Mouse (Mus musculus) gastrocnemius, postnatal 10 days (tissue): ENCODE measurements around the gene Fbxw2. TPM values are rescaled to one million over a fixed set of nuclear protein-coding genes. Genes with fewer than 3 reads are reported as not detected.
A peak's percentile ranks its signal among the peaks of the same experiment; 100 is the strongest.
"Not testable (repeated sequence)": the region's sequence is repeated elsewhere in the genome, so short reads cannot be mapped to it uniquely, and the experiment has no call there.

Experiments
- DNase-seq: peaks from one replicate; pipeline ENCODE4 v3.0.0; 2021; ENCODE audit warnings: mixed read lengths
- total RNA-seq, 2 experiments: library from RNA; stranded (reverse); gene quantifications; 2 replicates each; pipeline ENCODE4 v1.2.3; 2021

Fbxw2 gene
- total RNA-seq, 2 experiments from 2014 or later, result 46.6 to 48.1 TPM

GRCm38 (mm10) chr2:34812706-34813105, 13.4 kb downstream of the Fbxw2 start:
- DNase-seq, result no peak

GRCm38 (mm10) chr2:34810775-34811174, 15.3 kb downstream of the Fbxw2 start:
- DNase-seq, result no peak

- no peak for DNase-seq
Measured at GRCm38 (mm10) chr2:34809568-34809967, 16.5 kb downstream of the Fbxw2 start.

GRCm38 (mm10) chr2:34808057-34808456, 18.1 kb downstream of the Fbxw2 start:
- no peak for DNase-seq

- DNase-seq, result no peak
Measured at GRCm38 (mm10) chr2:34805364-34805950, 20.7 kb downstream of the Fbxw2 start.

- DNase-seq, result no peak
Measured at GRCm38 (mm10) chr2:34804815-34805214, 21.3 kb downstream of the Fbxw2 start.

GRCm38 (mm10) chr2:34804172-34804571, 21.9 kb downstream of the Fbxw2 start:
- no peak for DNase-seq

GRCm38 (mm10) chr2:34803746-34804145, 22.4 kb downstream of the Fbxw2 start:
- DNase-seq, result no peak

GRCm38 (mm10) chr2:34802565-34803245, 23.4 kb downstream of the Fbxw2 start:
- DNase-seq, result not testable (repeated sequence)

- peak; percentile 94 for DNase-seq
Measured at GRCm38 (mm10) chr2:34801516-34802482, 24.3 kb downstream of the Fbxw2 start.

- DNase-seq, result no peak
Measured at GRCm38 (mm10) chr2:34800371-34800770, 25.7 kb downstream of the Fbxw2 start.

- DNase-seq, result peak; percentile 75
Measured at GRCm38 (mm10) chr2:34799357-34800256, 26.5 kb downstream of the Fbxw2 start, which contains the start of gene Rabepk. Gene Rabepk (minus strand): TSS chr2:34799912.

- no peak for DNase-seq
Measured at GRCm38 (mm10) chr2:34795426-34795825, 30.7 kb downstream of the Fbxw2 start.

- no peak for DNase-seq
Measured at GRCm38 (mm10) chr2:34794511-34794910, 31.6 kb downstream of the Fbxw2 start.

GRCm38 (mm10) chr2:34792543-34792942, 33.6 kb downstream of the Fbxw2 start:
- not testable (repeated sequence) for DNase-seq

GRCm38 (mm10) chr2:34790282-34790681, 35.8 kb downstream of the Fbxw2 start:
- DNase-seq, result no peak

GRCm38 (mm10) chr2:34784085-34784484, 42.0 kb downstream of the Fbxw2 start:
- no peak for DNase-seq

- no peak for DNase-seq
Measured at GRCm38 (mm10) chr2:34783064-34784020, 42.8 kb downstream of the Fbxw2 start.

GRCm38 (mm10) chr2:34777237-34777868, 48.8 kb downstream of the Fbxw2 start:
- DNase-seq, result no peak

- no peak for DNase-seq
Measured at GRCm38 (mm10) chr2:34774493-34774892, 51.6 kb downstream of the Fbxw2 start.
